Mouse (Mus musculus) urinary bladder, adult 18-20 months (tissue): Measurements from ENCODE around the gene Slc2a2.

Experiments
- DNase-seq, 2 experiments: peaks; one replicate each; pipeline ENCODE4 v3.0.0; 2022; ENCODE audit warnings: low spot score in 2 of 2, mixed read lengths in 2 of 2

Slc2a2 gene

GRCm38 (mm10) chr3:28697797-28698196 is at the start of gene Slc2a2:
Gene Slc2a2 (plus strand): TSS chr3:28697903.
- no peak for DNase-seq

GRCm38 (mm10) chr3:28652574-28652973 is 45.1 kb upstream of the Slc2a2 start:
- DNase-seq, result no peak

- no peak for DNase-seq
Observed at GRCm38 (mm10) chr3:28653043-28653442, 44.7 kb upstream of the Slc2a2 start.

- no peak for DNase-seq
Observed at GRCm38 (mm10) chr3:28654740-28655139, 43.0 kb upstream of the Slc2a2 start.

- no peak for DNase-seq
Observed at GRCm38 (mm10) chr3:28658349-28658748, 39.4 kb upstream of the Slc2a2 start.

GRCm38 (mm10) chr3:28680851-28681250 is 16.9 kb upstream of the Slc2a2 start:
- DNase-seq, result no peak

GRCm38 (mm10) chr3:28681866-28682265 is 15.8 kb upstream of the Slc2a2 start:
- DNase-seq, result no peak

- no peak for DNase-seq
Observed at GRCm38 (mm10) chr3:28682411-28682810, 15.3 kb upstream of the Slc2a2 start.

- DNase-seq, result no peak
Observed at GRCm38 (mm10) chr3:28685510-28685909, 12.2 kb upstream of the Slc2a2 start.

GRCm38 (mm10) chr3:28694811-28695210 is 2.9 kb upstream of the Slc2a2 start:
- no peak for DNase-seq

- no peak for DNase-seq
Observed at GRCm38 (mm10) chr3:28695608-28696007, 2.1 kb upstream of the Slc2a2 start.

GRCm38 (mm10) chr3:28696162-28696561 is 1.5 kb upstream of the Slc2a2 start:
- DNase-seq, result no peak

- no peak for DNase-seq
Observed at GRCm38 (mm10) chr3:28699601-28700000, 1.9 kb downstream of the Slc2a2 start.

- no peak for DNase-seq
Observed at GRCm38 (mm10) chr3:28705522-28706137, 7.9 kb downstream of the Slc2a2 start.

- no peak for DNase-seq
Observed at GRCm38 (mm10) chr3:28706736-28707135, 9.0 kb downstream of the Slc2a2 start.

- DNase-seq, result no peak
Observed at GRCm38 (mm10) chr3:28709740-28710139, 12.0 kb downstream of the Slc2a2 start.

GRCm38 (mm10) chr3:28713913-28714698 is 16.4 kb downstream of the Slc2a2 start:
- DNase-seq, result no peak

- no peak for DNase-seq
Observed at GRCm38 (mm10) chr3:28718521-28718920, 20.8 kb downstream of the Slc2a2 start.

GRCm38 (mm10) chr3:28721218-28721617 is 23.5 kb downstream of the Slc2a2 start:
- DNase-seq, result no peak

GRCm38 (mm10) chr3:28721838-28722237 is 24.1 kb downstream of the Slc2a2 start:
- peak; percentile 10 to 16 for DNase-seq

- no peak for DNase-seq
Observed at GRCm38 (mm10) chr3:28722531-28722930, 24.8 kb downstream of the Slc2a2 start.

GRCm38 (mm10) chr3:28723534-28723933 is 25.8 kb downstream of the Slc2a2 start:
- DNase-seq, result no peak

GRCm38 (mm10) chr3:28725203-28725602 is 27.5 kb downstream of the Slc2a2 start:
- no peak for DNase-seq
